Mouse (Mus musculus) kidney, adult 8-10 months (tissue): ENCODE measurements at regions not wholly inside any gene's neighbourhood (a gene's known extent, or its start where the extent isn't known, plus 50 kb on each side); places are given as distances from the start of the nearest gene placed in this dataset.
A peak's percentile ranks its signal among the peaks of the same experiment; 100 is the strongest.

ENCODE experiments used
- DNase-seq, 2 experiments: peaks; one replicate each; pipeline ENCODE4 v3.0.0; 2022

DNA sequence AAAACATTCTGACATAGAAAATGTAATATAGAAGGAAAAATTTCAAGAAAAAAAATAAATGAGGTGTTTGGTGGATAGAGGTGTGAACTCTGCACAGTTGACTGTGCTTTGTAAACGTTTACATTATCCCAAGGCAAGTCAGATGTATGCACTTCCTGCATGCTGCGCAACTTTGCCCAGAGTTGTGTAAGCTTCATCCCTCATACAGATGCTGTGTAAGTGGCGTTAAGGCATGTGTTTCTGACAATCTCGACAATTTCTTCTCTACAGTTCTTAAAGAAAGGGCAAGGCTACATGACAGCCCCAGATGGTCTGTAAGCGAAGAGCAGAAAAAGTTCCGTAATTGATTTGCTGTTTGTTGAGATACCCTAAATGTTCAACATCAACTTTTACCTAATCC, 476.6 kb upstream of the Pitx2 start:
- no peak for DNase-seq

DNA sequence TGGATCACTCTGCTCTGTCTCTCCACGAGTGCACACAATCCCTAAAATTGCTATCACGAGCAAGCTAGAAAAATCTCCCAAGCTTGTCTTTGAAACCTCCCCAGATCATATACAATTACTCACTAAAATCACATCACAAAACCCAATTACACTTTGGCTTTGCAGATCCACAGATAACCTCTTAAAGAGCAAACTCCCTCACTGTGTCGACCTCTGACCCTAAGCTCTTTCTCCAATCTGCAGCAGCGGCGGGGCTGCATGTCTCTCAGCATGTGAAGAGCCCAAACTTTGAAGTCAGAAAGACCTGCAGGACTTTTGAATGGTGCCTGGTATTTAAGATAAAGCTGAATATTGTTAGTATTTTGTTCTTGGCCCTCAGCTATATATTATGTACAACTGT, 479.4 kb upstream of the Pitx2 start:
- DNase-seq, result no peak

- no peak for DNase-seq
Measured at GRCm38 (mm10) chr3:128719226-128719625, 480.5 kb upstream of the Pitx2 start.

DNA sequence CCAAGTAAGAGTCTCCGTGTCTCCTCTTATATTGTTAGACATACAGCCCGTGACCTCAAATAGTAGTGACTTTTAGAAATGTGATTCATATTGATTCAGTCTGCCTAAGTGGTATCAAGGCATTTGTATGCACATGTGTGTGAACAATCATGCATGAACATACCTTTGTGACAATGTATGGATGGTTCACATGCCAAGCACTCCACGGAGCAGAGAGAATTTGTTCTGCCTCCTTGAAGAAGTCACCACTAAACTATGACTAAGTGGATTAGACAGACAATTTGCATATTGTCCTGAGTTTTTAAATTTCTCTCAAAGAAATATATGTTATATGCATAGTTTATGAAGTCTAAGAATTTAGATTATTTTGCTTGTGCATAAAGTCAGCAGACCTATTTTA, 492.4 kb upstream of the Pitx2 start:
- DNase-seq, result no peak

DNA sequence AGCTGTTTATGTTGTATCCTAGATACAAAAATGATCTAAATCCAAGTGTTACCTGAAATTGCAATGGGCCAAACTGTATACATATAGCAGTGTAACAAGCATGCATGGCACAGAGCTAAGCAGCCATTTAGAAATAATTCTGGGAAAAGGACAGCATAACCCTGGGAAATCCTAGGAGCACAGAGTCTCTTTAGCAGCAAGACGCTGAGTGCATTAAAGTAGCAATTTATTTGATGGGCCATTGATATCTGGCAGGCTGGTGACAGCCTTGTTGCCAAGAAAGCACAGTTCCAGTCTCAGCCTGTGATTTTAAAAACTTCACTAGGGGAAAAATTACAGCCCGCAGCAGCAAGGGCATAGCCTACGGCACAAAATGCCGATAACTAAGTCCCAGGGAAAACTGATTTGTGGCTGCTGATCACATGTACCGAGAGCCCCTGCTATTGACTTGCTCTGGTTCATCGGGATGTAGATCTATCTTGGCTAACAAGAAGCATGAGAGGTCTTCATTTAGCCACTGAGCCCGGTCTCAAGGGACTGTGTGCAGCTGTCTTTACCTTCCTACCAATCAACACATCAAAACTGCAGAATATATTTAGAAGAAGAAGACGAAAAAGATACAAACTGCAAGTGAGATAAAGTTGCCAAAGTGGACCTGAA, 531.1 kb upstream of the Pitx2 start:
- DNase-seq, result no peak

- no peak for DNase-seq
Measured at GRCm38 (mm10) chr3:128665184-128665583, 534.5 kb upstream of the Pitx2 start.

- no peak for DNase-seq
Measured at GRCm38 (mm10) chr3:128636960-128637755, 562.5 kb upstream of the Pitx2 start.

- no peak for DNase-seq
Measured at GRCm38 (mm10) chr3:128627696-128628095, 572.0 kb upstream of the Pitx2 start.

GRCm38 (mm10) chr3:128616675-128617074, 583.0 kb upstream of the Pitx2 start:
- DNase-seq, result no peak

DNA sequence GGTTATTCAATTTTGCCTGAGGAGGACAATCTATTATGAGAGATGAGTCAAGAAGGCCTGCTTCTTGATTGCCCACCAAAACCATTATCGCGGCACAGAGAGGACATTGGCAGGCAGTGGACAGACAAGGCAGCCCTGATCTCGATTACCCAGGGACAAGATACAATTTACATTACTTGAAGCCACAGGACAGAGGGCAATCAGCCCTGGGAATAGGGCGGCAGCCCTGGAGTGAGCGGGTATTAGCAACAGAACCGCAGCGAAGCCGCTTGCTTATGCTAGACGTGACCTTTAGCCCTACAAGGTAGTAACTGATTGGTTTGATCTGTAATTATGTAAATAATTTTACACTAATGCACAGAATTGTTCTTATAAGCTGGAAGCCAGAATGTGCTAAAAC, 586.0 kb upstream of the Pitx2 start:
- DNase-seq, result no peak

DNA sequence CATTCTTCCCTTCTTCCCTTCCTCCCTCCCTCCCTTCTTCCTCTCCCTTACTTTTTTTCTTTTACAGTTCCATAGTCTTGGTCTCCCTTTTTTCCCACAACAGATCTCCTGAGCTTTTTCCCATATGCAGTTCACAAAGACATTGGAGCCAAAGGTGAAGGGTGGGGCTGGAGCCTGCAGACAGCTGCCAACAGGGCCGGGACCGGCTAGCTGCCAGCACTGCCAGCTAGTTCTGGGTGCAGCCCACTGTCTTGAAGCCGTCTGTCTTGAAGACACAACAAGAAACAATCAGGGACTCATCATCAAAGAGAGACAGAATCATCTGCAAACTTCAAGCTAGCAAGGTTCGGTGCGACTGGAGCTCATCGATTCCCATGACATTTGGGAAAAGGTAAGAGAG, 588.9 kb upstream of the Pitx2 start:
- no peak for DNase-seq

DNA sequence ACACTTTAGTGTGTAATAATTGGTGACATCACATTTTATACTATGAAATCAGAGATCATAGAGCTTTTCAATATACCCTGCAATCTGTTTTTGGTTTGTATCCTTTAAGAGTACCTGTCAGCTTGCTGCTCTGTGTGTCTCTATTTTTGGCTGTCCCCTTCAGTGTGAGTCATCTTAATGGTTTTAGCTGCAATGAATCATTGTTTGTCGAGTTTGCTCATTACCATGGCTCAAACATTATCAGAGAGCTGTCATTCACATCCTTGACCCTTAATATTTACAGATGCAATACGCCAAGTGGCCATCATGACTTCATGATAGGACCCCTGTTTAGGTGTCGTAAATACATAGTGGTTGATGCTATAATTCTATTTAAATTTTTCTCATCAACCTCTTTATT, 591.0 kb upstream of the Pitx2 start:
- no peak for DNase-seq

GRCm38 (mm10) chr3:128575339-128576129, 624.1 kb upstream of the Pitx2 start:
- DNase-seq, result no peak

DNA sequence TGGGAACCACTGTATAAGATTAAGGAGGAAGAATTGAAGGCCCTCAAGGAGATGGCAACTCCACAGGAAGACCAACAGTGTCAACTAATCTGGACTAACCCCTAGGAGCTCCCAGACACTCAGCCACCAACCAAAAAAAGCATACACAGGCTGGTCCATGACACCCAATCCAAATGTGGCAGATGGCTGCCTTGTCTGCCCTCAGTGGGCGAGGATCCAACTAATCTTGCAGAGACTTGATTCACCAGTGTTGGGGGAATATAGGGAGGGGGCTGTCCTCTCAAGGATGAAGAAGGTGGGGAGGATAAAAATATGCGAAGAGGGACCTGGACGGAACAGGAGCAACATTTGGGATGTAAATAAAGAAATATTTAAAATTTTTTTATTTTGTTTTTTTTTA, 629.1 kb upstream of the Pitx2 start:
- DNase-seq, result no peak

DNA sequence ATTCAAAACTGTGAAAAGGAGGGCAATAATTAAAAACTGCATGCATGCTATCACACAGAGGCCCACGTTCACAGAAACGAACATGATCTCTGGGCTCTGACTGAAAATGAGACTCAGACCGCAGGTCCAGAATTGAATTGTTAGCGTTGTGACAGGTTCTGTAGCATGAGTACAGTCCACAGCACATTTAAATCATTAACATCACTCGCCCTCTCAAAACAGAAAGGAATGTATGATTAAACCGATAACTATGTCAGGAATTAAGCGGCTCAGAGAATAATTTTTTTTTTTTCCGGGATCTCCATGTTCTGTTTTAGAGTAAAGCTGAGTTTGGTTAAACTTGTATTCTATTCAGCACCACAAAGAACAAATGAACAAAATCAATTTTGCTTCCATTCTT, 634.3 kb upstream of the Pitx2 start:
- DNase-seq, result peak in 1 of 2 experiments; percentile 1

DNA sequence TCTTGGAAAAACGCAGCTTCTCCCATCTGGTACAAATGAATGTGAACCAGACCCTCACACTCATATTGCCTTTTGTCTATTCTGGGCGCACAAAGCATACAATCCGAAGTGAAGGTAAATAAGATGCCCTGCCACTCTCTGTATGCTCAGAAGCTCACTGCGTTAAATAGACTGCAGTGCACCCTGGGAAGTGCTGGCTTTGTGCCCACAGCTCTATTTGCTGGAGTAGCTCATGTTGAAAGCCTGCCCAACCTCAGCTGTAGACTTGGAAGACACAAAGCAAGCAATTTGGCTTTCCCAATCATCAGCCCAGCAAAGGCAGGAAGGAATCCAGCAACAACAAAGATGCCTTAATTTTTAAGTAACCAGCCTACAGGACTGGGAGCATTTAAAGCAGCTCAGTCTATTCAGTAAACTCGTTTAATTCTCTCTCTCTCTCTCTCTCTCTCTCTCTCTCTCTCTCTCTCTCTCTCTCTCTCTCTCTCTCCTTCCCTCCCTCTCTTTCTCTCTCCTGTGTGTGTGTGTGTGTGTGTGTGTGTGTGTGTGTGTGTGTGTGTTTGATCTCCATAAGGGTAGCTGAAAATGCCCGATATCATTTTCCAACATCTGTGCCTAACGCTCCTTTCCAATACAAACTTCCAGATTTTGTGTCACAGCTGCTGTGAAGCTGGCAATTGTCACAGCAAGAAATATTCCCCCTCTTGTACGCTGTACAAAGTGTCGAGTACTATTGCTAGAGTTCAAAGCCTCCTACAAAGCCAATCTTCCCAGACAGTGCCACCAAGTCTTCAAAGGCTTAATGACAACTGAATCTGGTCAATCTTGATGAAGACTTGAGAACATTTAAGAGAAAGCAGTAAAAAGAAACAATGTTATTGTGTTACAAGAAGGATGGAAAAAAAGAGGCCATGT, 650.5 kb upstream of the Fam241a start:
- no peak for DNase-seq

DNA sequence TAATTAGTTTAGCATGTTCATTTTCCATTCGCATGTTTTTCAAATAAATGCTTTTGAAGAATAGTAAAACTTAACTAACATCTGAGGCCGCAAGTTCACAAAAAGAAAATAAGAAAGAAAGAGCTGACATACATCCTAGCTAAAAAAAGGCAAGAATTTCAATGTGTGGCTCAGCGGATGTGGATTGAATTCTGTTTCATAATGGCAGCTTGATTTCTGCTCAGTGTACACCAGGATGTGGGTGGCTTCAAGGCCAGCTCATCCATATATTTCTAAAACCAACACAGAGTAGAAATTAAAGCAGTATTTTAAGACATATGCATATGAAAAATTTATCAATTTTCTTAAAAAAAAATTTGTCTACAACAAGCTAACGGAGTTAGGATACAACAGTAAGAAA, 629.3 kb upstream of the Fam241a start:
- DNase-seq, result no peak

GRCm38 (mm10) chr3:128520671-128521103, 624.6 kb upstream of the Fam241a start:
- DNase-seq, result no peak

DNA sequence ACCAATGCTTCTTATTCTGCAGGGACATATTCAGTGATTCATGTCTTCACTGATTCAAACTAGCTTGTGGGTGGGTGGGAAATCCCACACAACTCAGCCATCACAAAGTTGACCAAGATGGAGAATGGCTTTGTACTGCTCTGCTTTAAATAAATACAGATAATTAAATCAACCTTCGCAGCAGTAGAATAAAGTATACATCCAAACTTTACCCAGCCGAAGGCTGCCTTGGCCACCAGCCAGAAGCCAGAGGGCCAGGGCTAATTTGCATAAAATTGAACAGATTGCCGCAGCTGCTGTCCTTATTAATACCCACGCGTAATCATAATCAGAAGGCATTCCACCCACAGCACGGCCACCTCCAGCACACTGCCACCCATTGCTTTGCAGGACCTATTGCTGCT, 623.8 kb upstream of the Fam241a start:
- DNase-seq, result no peak

GRCm38 (mm10) chr3:128518806-128519205, 622.7 kb upstream of the Fam241a start:
- DNase-seq, result no peak

DNA sequence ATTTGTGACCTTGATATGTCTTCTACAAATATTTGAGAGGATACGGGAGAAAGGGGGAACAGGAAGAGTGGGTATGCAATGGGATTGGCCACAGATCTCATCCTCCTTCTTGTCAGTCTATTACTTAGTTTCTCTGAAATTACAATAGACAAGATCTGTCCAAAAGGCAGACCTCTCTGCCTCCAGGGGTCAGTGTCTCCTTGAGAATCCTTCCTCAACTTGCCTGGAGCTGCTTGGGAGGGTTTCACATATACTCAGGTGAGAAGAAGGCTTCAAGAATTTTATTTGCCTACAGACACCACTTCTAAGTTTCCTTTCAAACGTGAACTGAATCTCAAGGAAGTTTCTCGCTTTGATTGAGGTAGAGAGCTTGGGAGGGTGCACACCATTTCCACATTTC, 575.0 kb upstream of the Fam241a start:
- peak in 1 of 2 experiments; percentile 7 for DNase-seq

- DNase-seq, result no peak
Measured at GRCm38 (mm10) chr3:128429706-128430105, 533.6 kb upstream of the Fam241a start.

GRCm38 (mm10) chr3:128415568-128415967, 519.4 kb upstream of the Fam241a start:
- DNase-seq, result no peak
